Mouse (Mus musculus) midbrain, embryonic 15.5 days (tissue): ENCODE data around the gene Dnhd1. TPM values are rescaled to one million over a fixed set of nuclear protein-coding genes. Genes with fewer than 3 reads are reported as not detected.

Experiments used
- ATAC-seq: fragments of 200-750 bp; cut with Nextera tagmentation; replicated peaks from 2 replicates; pipeline ENCODE4 v1.8.0; 2017; ENCODE audit warnings: moderate TSS enrichment
- H3K27ac ChIP-seq: fragments of 300-500 bp; sonication (generic); 2 replicates; pipeline ENCODE4 v1.5.1; 2015; ENCODE audit warnings: mild to moderate bottlenecking, inconsistent platforms
- H3K27me3 ChIP-seq: fragments of 300-500 bp; sonication (generic); replicated peaks from 2 replicates; pipeline ENCODE4 v1.6.1; 2015; ENCODE audit warnings: inconsistent platforms
- H3K36me3 ChIP-seq: fragments of 300-500 bp; sonication (generic); replicated peaks from 2 replicates; pipeline ENCODE4 v1.6.1; 2015; ENCODE audit warnings: inconsistent platforms
- H3K4me1 ChIP-seq: fragments of 300-500 bp; sonication (generic); 2 replicates; pipeline ENCODE4 v1.6.1; 2015; ENCODE audit warnings: inconsistent platforms
- H3K4me2 ChIP-seq: fragments of 300-500 bp; sonication (generic); 2 replicates; pipeline ENCODE4 v1.6.1; 2015; ENCODE audit warnings: inconsistent platforms, mild to moderate bottlenecking, moderate library complexity
- H3K4me3 ChIP-seq: fragments of 300-500 bp; sonication (generic); 2 replicates; pipeline ENCODE4 v1.5.1; 2015; ENCODE audit warnings: mild to moderate bottlenecking, inconsistent platforms
- H3K9ac ChIP-seq: fragments of 300-500 bp; sonication (generic); 2 replicates; pipeline ENCODE4 v1.6.1; 2015; ENCODE audit warnings: mild to moderate bottlenecking, inconsistent platforms
- H3K9me3 ChIP-seq: fragments of 300-500 bp; sonication (generic); 2 replicates; pipeline ENCODE4 v1.6.1; 2016; ENCODE audit warnings: inconsistent platforms
- WGBS: fragments of 180-500 bp; shearing (Covaris S2); methylation state at CpG from one replicate; pipeline ENCODE4 v1.1.7; 2015; ENCODE audit warnings: mixed read lengths; 5-methylcytosine and 5-hydroxymethylcytosine counted together
- polyA plus RNA-seq: library from polyadenylated mRNA; unstranded; fragments of >200 nt; fragmentation: Nextera tagmentation; extraction: Ambion mirVana; gene quantifications from 2 replicates; pipeline ENCODE4 v1.2.1, GENCODE M21; 2015

The Dnhd1 gene
- polyA plus RNA-seq, 1 experiment from 2014 or later, result 2.7 TPM

DNA sequence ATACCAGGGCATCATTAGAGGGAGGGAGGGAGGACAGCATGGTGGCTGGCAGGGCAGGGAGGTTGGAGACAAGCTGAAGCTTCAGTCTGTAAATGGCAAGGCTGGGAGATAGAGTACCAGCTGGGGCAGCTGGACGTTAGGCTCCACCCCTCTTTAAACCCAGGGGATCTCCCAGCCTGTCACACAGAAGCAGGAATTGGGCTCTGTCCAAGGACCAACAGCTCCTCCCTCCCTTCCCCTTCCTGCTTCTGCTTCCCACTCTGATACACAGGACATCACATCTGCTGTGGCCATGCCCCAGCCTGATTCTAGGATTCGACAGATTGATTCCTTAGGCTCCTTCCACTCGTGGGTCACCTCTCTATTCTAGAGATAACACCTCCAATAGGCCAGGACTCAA lies 22.0 kb upstream of the Dnhd1 start:
- Histone ChIP-seq H3K27ac (no peak overlapping the region), H3K9me3 (no peaks in the 10 kb centered on the region), H3K36me3 (peaks cover 10% of the 10 kb centered on the region), H3K4me1 (peaks cover 39% of the 10 kb centered on the region), H3K27me3 (no peaks in the 10 kb centered on the region), H3K9ac (no peak overlapping the region), H3K4me3 (no peak overlapping the region), H3K4me2 (no peak overlapping the region)
- no peak for ATAC-seq
- WGBS, result 15% methylated on average over 3 of the region's 3 CpGs

DNA sequence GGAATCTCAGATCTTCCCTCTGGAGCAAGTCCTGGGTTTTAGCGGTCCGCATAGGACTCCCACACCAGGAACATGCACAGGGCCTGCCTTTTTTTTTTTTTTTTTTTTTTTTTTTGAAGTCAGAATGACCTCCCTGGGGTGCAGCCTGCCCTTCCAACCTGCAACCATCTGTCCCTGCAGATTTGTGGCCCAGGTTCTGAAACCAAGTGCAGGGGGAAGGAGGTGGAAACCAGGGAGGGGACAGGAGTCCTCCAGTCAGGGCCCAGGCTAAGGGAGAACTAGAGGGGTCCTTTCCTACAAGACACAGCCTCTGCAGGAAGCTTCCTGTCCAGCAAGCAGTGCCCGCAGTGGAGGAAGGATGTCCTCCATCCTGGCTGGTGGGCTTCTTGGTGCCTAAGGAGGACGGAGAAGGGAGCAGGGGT lies 18.1 kb upstream of the Dnhd1 start:
- H3K27me3 ChIP-seq, result no peaks in the 10 kb centered on the region
- H3K9me3 ChIP-seq, result no peaks in the 10 kb centered on the region
- peak overlapping the region; percentile 89 for H3K27ac ChIP-seq
- peak overlapping the region; percentile 96 for H3K9ac ChIP-seq
- peak; percentile 31 for ATAC-seq
- H3K4me3 ChIP-seq, result peak overlapping the region; percentile 88
- peaks cover 7% of the 10 kb centered on the region; the same call in 1 of the 2 replicates for H3K36me3 ChIP-seq
- peak overlapping the region; percentile 82 for H3K4me2 ChIP-seq
- H3K4me1 ChIP-seq, result peaks cover 48% of the 10 kb centered on the region
- WGBS, result 11% methylated on average over 4 of the region's 4 CpGs

DNA sequence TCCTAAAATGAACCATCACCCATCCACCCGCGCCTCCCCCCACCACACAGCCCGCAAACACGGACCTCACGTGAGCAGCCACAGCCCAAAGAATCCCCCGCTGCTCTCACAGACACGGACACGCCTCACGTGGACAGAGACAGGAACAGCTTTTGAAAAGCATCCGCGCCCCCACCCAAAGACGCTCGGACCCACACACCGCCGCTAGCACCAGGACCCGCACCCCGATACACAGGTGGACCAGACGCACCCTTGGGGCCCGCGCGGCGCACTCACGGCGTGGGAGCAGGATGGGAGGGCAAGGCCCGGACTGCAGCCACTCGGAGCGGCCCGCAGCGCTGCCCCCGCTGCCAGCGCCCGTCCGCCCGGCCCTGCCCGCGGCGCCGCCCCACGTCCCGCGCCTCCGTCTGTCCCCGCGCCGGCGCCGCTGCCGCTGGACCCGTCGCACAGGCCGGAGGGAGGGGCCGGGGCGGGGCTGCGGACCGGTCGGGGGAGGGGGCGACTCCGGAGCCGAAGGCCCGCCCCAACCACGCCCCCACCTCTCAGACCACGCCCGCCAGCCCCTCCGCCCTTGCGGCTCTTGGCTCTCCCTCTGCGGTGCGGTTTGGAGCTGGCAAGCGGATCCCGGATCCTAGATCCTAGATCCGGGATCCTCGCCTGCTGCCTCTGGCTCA lies 17.4 kb upstream of the Dnhd1 start, which contains the start of gene Trim3:
TSS of gene Trim3 (minus strand) at position 445 of the 674 bp plus-strand sequence.
- Histone ChIP-seq H3K9ac (peak within 1 kb of the TSS; percentile 96), H3K4me1 (peaks cover 48% of the 10 kb centered on the region), H3K9me3 (no peaks in the 10 kb centered on the region), H3K27me3 (no peaks in the 10 kb centered on the region), H3K36me3 (peaks cover 7% of the 10 kb centered on the region; the same call in 1 of the 2 replicates), H3K4me3 (peak within 1 kb of the TSS; percentile 88), H3K4me2 (peak within 1 kb of the TSS; percentile 82), H3K27ac (peak within 1 kb of the TSS; percentile 89)
- 1% methylated on average over 69 of the region's 71 CpGs for WGBS
- peak; percentile 90 for ATAC-seq

DNA sequence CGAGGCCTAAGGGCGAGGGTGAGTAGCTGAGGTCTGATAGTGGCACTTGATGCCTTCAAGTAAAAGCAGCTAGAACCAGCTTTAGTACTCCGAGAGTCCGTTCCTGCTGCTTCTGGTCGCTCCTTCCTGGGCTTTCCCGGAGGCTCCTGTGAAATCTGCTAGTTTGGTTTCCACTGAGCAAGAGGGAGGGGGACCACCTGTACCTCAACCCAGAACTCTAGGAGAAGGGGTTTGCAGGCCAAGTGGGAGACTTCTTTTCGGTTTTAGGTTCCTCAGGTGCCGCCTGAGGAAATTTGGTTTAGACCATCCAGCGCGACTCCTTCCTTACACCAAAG lies 16.9 kb upstream of the Dnhd1 start:
- H3K9me3 ChIP-seq, result no peaks in the 10 kb centered on the region
- ATAC-seq, result no peak
- peak overlapping the region; percentile 89 for H3K27ac ChIP-seq
- peak overlapping the region; percentile 96 for H3K9ac ChIP-seq
- peak overlapping the region; percentile 82 for H3K4me2 ChIP-seq
- peaks cover 7% of the 10 kb centered on the region; the same call in 1 of the 2 replicates for H3K36me3 ChIP-seq
- WGBS, result 4% methylated on average over 10 of the region's 10 CpGs
- H3K27me3 ChIP-seq, result no peaks in the 10 kb centered on the region
- peaks cover 43% of the 10 kb centered on the region for H3K4me1 ChIP-seq
- H3K4me3 ChIP-seq, result peak overlapping the region; percentile 88

DNA sequence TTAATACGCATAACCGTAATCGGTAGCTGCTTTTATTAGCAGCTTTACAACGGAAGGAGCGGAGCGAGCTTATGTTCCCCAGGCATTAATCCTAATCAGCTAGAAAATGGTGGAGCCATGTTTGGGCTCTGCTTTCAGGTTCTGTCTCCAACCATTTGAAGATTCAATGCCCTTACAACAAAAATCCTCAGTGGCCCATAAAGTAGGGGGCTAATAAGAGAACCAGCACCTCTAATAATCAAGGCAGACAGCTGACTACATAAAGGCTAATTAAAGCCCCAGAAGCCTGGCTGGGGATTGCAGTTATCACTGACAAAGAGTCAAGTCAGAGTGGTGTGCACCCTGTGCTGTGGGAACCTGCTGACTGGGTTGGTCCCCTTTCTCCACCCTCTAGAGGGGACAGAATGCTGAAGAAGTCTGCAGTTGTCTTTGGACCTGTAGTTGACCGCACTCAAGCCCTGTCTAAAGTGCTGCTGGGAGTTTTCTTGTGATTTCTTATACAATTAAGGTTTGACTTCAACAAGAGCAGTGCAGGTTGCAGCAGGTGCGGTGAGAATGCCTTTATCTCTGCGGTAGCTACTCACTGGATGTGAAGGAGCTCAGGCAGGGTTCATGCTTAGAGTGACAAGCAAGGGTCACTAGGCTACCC lies 16.2 kb upstream of the Dnhd1 start:
- no peak overlapping the region; the same call in 1 of the 2 replicates for H3K9ac ChIP-seq
- 39% methylated on average over 9 of the region's 9 CpGs for WGBS
- ATAC-seq, result no peak
- peaks cover 40% of the 10 kb centered on the region for H3K4me1 ChIP-seq
- no peaks in the 10 kb centered on the region for H3K9me3 ChIP-seq
- no peaks in the 10 kb centered on the region for H3K27me3 ChIP-seq
- peak overlapping the region; percentile 89; the same call in 1 of the 2 replicates for H3K27ac ChIP-seq
- H3K36me3 ChIP-seq, result peaks cover 7% of the 10 kb centered on the region; the same call in 1 of the 2 replicates
- peak overlapping the region; percentile 88 for H3K4me3 ChIP-seq
- peak overlapping the region; percentile 82 for H3K4me2 ChIP-seq

DNA sequence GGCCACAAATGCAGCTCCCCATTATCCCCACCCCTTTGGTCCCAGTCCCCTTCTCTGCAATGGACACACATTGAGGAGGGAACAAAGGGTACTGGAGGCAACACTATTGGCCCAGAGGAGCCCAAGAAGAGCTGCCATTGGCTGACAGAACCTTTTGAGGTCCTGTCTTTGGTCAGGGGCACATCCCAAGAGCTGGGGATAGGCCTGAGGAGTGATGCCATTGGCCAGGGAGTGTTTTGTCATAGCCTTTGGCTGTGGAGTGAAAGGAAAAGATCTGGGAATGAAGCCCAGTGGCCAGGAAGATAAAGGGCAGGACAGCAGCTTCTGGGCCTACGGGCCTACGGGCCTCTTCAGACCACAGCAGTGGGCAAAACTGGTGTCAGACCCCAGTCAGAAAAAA lies 14.9 kb upstream of the Dnhd1 start:
- no peak for ATAC-seq
- H3K27me3 ChIP-seq, result no peaks in the 10 kb centered on the region
- no peak overlapping the region for H3K9ac ChIP-seq
- WGBS, result 83% methylated on average over 2 of the region's 2 CpGs
- H3K4me1 ChIP-seq, result peaks cover 39% of the 10 kb centered on the region
- no peak overlapping the region for H3K4me2 ChIP-seq
- H3K4me3 ChIP-seq, result no peak overlapping the region
- no peaks in the 10 kb centered on the region for H3K9me3 ChIP-seq
- H3K36me3 ChIP-seq, result peaks cover 7% of the 10 kb centered on the region; the same call in 1 of the 2 replicates
- H3K27ac ChIP-seq, result no peak overlapping the region

DNA sequence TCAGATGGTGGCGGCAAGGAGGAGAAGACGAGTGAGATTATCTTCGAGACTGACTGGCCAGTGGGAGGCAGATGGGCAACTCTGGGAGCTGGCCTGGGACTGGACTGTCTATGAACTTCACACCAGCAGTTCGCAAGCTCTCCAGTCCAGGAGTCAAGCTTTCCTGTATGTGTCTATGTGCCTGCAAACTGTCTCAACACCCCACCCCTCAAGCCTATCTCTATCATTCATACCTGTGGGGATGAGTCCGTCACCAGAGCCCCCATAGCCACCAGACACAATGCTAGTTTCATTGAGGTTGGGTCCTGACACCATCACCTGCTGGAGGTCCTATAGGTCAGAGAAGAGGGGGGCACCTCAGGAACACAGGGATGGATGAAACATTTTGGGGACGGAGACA lies 11.9 kb upstream of the Dnhd1 start:
- H3K36me3 ChIP-seq, result peaks cover 10% of the 10 kb centered on the region; the same call in 1 of the 2 replicates
- H3K27me3 ChIP-seq, result no peaks in the 10 kb centered on the region
- H3K4me3 ChIP-seq, result no peak overlapping the region
- H3K4me2 ChIP-seq, result no peak overlapping the region; the same call in 1 of the 2 replicates
- H3K4me1 ChIP-seq, result peaks cover 32% of the 10 kb centered on the region
- 92% methylated on average over 6 of the region's 6 CpGs for WGBS
- H3K9ac ChIP-seq, result no peak overlapping the region
- H3K9me3 ChIP-seq, result no peaks in the 10 kb centered on the region
- ATAC-seq, result no peak
- no peak overlapping the region for H3K27ac ChIP-seq

DNA sequence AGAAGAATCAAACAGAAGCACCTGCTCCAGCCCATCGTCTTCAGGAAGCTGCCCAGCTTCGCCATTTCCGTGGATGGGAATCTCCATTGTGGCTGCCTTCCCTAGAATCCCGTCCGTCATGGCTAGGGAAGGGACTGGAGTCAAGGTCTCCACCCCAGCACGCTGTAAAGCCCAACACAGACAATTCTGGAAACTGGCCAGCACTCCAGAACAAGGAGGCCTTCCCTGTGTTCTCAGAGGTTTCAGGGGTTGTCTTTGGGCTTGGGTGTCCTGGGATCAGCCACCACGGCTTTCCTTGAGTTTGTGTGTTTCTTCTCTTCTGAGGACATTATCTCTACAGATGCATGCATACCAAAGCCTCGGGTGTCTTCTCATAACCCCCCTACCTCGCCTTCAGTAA lies 11.3 kb upstream of the Dnhd1 start:
- Histone ChIP-seq H3K4me3 (peak overlapping the region; percentile 78), H3K9ac (peak overlapping the region; percentile 74; the same call in 1 of the 2 replicates), H3K4me1 (peaks cover 27% of the 10 kb centered on the region), H3K27ac (no peak overlapping the region), H3K9me3 (no peaks in the 10 kb centered on the region), H3K36me3 (peaks cover 11% of the 10 kb centered on the region; the same call in 1 of the 2 replicates), H3K4me2 (peak overlapping the region; percentile 99), H3K27me3 (no peaks in the 10 kb centered on the region)
- WGBS, result 69% methylated on average over 9 of the region's 9 CpGs
- ATAC-seq, result no peak

DNA sequence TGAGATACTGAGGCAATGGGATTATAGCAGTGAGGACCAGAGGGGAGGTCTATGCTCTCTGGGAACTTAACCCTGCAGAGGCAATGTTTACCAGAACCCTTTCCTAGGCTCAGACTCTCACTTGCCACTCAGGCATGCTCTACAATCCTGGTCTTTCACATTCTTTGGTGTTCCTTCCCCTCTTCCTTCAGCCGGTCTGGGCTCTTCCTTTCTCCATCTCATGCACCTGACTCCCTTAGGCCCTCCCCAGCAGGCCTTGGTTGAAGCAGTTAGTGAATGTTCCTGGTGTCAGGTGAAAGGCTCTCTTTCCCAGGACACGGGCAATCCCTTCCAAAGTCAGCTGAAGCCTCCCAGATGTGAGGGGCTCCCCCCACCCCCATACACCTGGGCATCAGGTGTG lies 10.9 kb upstream of the Dnhd1 start, which contains the start of gene Timm10b:
TSS of gene Timm10b (plus strand) at position 301 of the 400 bp plus-strand sequence.
- H3K36me3 ChIP-seq, result peaks cover 11% of the 10 kb centered on the region; the same call in 1 of the 2 replicates
- H3K4me2 ChIP-seq, result peak within 1 kb of the TSS; percentile 99
- no peaks in the 10 kb centered on the region for H3K9me3 ChIP-seq
- H3K27ac ChIP-seq, result peak within 1 kb of the TSS; percentile 88
- peaks cover 25% of the 10 kb centered on the region for H3K4me1 ChIP-seq
- peak within 1 kb of the TSS; percentile 78 for H3K4me3 ChIP-seq
- 2% methylated on average over 2 of the region's 2 CpGs for WGBS
- no peak; the same call in 1 of the 2 replicates for ATAC-seq
- H3K27me3 ChIP-seq, result no peaks in the 10 kb centered on the region
- H3K9ac ChIP-seq, result peak within 1 kb of the TSS; percentile 74

DNA sequence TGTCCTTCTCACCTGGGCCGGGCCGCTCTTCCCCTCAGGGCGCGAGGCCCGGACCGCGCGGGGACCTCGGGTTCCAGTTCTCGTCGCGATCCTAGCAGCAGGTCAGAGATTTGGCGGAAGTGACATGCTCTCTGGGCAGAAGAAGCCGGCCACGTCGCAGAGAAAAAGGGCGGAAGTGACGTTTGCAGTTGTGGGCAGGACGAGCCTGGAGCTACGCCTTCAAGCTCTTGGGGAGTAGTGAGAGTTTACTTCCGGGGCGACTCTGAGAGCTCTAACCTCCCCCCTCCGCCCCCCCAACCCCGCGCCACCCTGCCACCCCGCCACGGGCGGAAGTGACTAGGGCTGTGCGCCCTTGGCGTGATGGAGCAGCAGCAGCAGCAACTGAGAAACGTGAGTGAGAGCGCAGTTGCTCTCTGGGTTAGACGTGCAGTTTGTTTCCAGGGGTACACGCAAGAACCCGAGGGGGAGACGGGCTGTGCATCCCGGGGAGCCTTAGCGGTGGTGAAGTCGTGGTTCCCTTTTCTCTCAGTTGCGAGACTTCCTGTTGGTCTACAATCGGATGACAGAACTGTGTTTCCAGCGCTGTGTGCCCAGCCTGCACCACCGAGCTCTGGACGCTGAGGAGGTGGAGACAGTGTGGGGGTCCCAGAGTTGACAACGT lies 10.3 kb upstream of the Dnhd1 start, which contains the start of the genes Arfip2 and Gm45799:
TSS of gene Arfip2 (minus strand) at position 184 of the 661 bp plus-strand sequence.
TSS of gene Gm45799 (plus strand) at position 320 of the 661 bp plus-strand sequence.
- WGBS, result under 1% methylated on average over 45 of the region's 45 CpGs
- Histone ChIP-seq H3K9me3 (no peaks in the 10 kb centered on the region), H3K27me3 (no peaks in the 10 kb centered on the region)

DNA sequence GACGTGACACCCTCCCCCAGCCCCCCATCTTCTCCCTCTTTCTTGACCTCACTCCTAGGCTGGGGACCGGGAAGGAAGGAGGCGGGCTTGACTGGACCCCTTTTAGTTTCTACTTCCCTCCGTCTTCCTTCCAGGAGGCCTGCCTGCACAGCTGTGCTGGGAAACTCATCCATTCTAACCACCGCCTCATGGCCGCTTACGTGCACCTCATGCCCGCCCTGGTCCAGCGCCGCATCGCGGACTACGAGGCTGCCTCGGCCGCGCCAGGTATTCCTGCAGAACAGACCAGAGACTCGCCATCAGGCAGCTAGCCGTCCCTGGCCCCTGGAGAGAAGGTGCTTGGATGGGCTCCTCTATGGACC lies 9.8 kb upstream of the Dnhd1 start:
- no peaks in the 10 kb centered on the region for H3K27me3 ChIP-seq
- H3K4me2 ChIP-seq, result peak overlapping the region; percentile 99
- H3K9ac ChIP-seq, result peak overlapping the region; percentile 72
- peaks cover 25% of the 10 kb centered on the region for H3K4me1 ChIP-seq
- ATAC-seq, result no peak
- H3K27ac ChIP-seq, result peak overlapping the region; percentile 88
- 2% methylated on average over 18 of the region's 18 CpGs for WGBS
- no peaks in the 10 kb centered on the region for H3K9me3 ChIP-seq
- peak overlapping the region; percentile 78 for H3K4me3 ChIP-seq
- H3K36me3 ChIP-seq, result peaks cover 11% of the 10 kb centered on the region; the same call in 1 of the 2 replicates

More for the DNA sequence above, 10.3 kb upstream of the Dnhd1 start, which contains the start of the genes Arfip2 and Gm45799:
- peak within 1 kb of the TSS; percentile 99 for H3K4me2 ChIP-seq
- peak; percentile 96 for ATAC-seq
- H3K4me3 ChIP-seq, result peak within 1 kb of the TSS; percentile 78
- peak within 1 kb of the TSS; percentile 88 for H3K27ac ChIP-seq
- peaks cover 25% of the 10 kb centered on the region for H3K4me1 ChIP-seq
- peaks cover 11% of the 10 kb centered on the region; the same call in 1 of the 2 replicates for H3K36me3 ChIP-seq
- H3K9ac ChIP-seq, result peak within 1 kb of the TSS; percentile 74

DNA sequence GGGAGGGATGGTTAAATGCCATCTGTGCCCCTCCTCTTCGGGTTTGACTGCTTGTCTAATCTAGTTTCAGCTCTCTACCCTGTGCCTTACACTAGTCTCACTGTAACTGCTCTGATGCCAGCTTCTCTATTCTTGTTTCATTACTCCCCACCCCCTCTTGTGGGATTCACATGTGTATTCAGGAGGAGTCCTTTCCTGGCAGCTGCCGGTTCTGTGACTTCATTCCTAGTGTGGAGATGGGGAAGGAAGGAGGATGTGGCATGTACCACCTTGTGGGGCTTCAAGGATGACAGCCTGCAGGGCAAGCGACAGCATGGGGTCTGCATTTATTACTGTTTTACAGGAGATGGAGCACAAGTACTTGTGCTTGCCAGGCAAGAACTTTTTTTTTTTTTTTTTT lies 8.7 kb upstream of the Dnhd1 start:
- WGBS, result 83% methylated on average over 3 of the region's 3 CpGs
- ATAC-seq, result no peak
- peak overlapping the region; percentile 99 for H3K4me2 ChIP-seq
- H3K4me1 ChIP-seq, result peaks cover 25% of the 10 kb centered on the region
- H3K27me3 ChIP-seq, result no peaks in the 10 kb centered on the region
- 0 out of 2 replicates have a peak overlapping the region, but pooled peaks have one; percentile 78 for H3K4me3 ChIP-seq
- H3K36me3 ChIP-seq, result 0 out of 2 replicates have a peak, but pooled peaks cover 4% of the 10 kb centered on the region
- H3K9me3 ChIP-seq, result no peaks in the 10 kb centered on the region
- no peak overlapping the region for H3K27ac ChIP-seq
- peak overlapping the region; percentile 26; the same call in 1 of the 2 replicates for H3K9ac ChIP-seq
